Mouse (Mus musculus) brain, embryonic 14.5 days (tissue): ENCODE measurements around the gene Josd1.

Source experiments
- CTCF ChIP-seq: fragments of 200-500 bp; IDR thresholded peaks from 2 replicates; pipeline ENCODE4 v1.5.1; 2012; ENCODE audit warnings: inconsistent platforms, mild to moderate bottlenecking, moderate library complexity, borderline replicate concordance; ENCODE audit not compliant: insufficient read depth, insufficient read length; ENCODE audit errors: extremely low read depth
- POLR2A ChIP-seq: fragments of 200-500 bp; IDR thresholded peaks from 2 replicates; pipeline ENCODE4 v1.6.1; 2012; ENCODE audit warnings: mild to moderate bottlenecking, inconsistent platforms, borderline replicate concordance; ENCODE audit not compliant: poor library complexity, insufficient read depth, insufficient read length, severe bottlenecking; ENCODE audit errors: extremely low read depth

GRCm38 (mm10) chr15:79725190-79725789, 37.6 kb upstream of the Josd1 start:
- TF ChIP-seq CTCF (no peak), POLR2A (no peak)
